Mouse (Mus musculus): ENCODE data around the gene Ndufaf1.

DNA sequence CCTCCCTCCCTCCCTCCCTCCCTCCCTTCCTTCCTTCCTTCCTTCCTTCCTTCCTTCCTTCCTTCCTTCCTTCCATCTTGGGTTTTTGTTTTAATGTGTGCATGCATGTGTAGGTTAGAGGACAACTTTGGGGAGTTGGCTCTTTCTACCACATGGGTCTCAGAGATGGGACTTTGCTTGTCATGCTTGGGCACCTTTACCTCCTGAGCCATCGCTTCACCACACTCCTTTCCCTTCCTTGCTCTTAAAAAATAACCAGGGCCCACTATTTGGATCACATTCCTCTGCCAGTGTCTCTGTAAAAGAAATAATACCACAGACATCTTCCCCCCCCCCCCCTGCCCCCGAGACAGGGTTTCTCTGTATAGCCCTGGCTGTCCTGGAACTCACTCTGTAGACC lies 21.1 kb upstream of the Ndufaf1 start:
- TF ChIP-seq POLR2A (IDR thresholded peaks at IDR 0.05; ENCODE audit: low read depth, low read length) (no peak), CTCF (conservative IDR thresholded peaks at IDR 0.05; ENCODE audit: insufficient read depth, insufficient read length, low read depth, low read length) (no peak)

Data from kidney, adult 2 months (tissue).